Mouse (Mus musculus) midbrain, embryonic 15.5 days (tissue): Measurements from ENCODE around the gene Atp2b1. TPM values are rescaled to one million over a fixed set of nuclear protein-coding genes. Genes with fewer than 3 reads are reported as not detected.
"Not testable (repeated sequence)": the region's sequence is repeated elsewhere in the genome, so short reads cannot be mapped to it uniquely, and the experiment has no call there.

Experiments
- ATAC-seq: fragments of 200-750 bp; cut with Nextera tagmentation; replicated peaks from 2 replicates; pipeline ENCODE4 v1.8.0; 2017; ENCODE audit warnings: moderate TSS enrichment
- H3K27ac ChIP-seq: fragments of 300-500 bp; sonication (generic); 2 replicates; pipeline ENCODE4 v1.5.1; 2015; ENCODE audit warnings: mild to moderate bottlenecking, inconsistent platforms
- H3K27me3 ChIP-seq: fragments of 300-500 bp; sonication (generic); replicated peaks from 2 replicates; pipeline ENCODE4 v1.6.1; 2015; ENCODE audit warnings: inconsistent platforms
- H3K36me3 ChIP-seq: fragments of 300-500 bp; sonication (generic); replicated peaks from 2 replicates; pipeline ENCODE4 v1.6.1; 2015; ENCODE audit warnings: inconsistent platforms
- H3K4me1 ChIP-seq: fragments of 300-500 bp; sonication (generic); 2 replicates; pipeline ENCODE4 v1.6.1; 2015; ENCODE audit warnings: inconsistent platforms
- H3K4me2 ChIP-seq: fragments of 300-500 bp; sonication (generic); 2 replicates; pipeline ENCODE4 v1.6.1; 2015; ENCODE audit warnings: inconsistent platforms, mild to moderate bottlenecking, moderate library complexity
- H3K4me3 ChIP-seq: fragments of 300-500 bp; sonication (generic); 2 replicates; pipeline ENCODE4 v1.5.1; 2015; ENCODE audit warnings: mild to moderate bottlenecking, inconsistent platforms
- H3K9ac ChIP-seq: fragments of 300-500 bp; sonication (generic); 2 replicates; pipeline ENCODE4 v1.6.1; 2015; ENCODE audit warnings: mild to moderate bottlenecking, inconsistent platforms
- H3K9me3 ChIP-seq: fragments of 300-500 bp; sonication (generic); 2 replicates; pipeline ENCODE4 v1.6.1; 2016; ENCODE audit warnings: inconsistent platforms
- WGBS: fragments of 180-500 bp; shearing (Covaris S2); methylation state at CpG from one replicate; pipeline ENCODE4 v1.1.7; 2015; ENCODE audit warnings: mixed read lengths; 5-methylcytosine and 5-hydroxymethylcytosine counted together
- polyA plus RNA-seq: library from polyadenylated mRNA; unstranded; fragments of >200 nt; fragmentation: Nextera tagmentation; extraction: Ambion mirVana; gene quantifications from 2 replicates; pipeline ENCODE4 v1.2.1, GENCODE M21; 2015

Gene Atp2b1
- polyA plus RNA-seq, 1 experiment from 2014 or later: 232 TPM

- Histone ChIP-seq H3K4me2 (no peak overlapping the region), H3K27ac (no peak overlapping the region), H3K36me3 (0 out of 2 replicates have a peak, but pooled peaks cover 3% of the 10 kb centered on the region), H3K4me3 (no peak overlapping the region), H3K27me3 (no peaks in the 10 kb centered on the region), H3K9ac (no peak overlapping the region), H3K9me3 (no peaks in the 10 kb centered on the region), H3K4me1 (peaks cover 20% of the 10 kb centered on the region)
- no peak for ATAC-seq
- 69% methylated on average over 18 of the region's 18 CpGs for WGBS
Observed at GRCm38 (mm10) chr10:98972912-98973605, 58.9 kb downstream of the Atp2b1 start.

GRCm38 (mm10) chr10:98974645-98975044 lies 60.4 kb downstream of the Atp2b1 start:
- WGBS: 97% methylated on average over 3 of the region's 3 CpGs
- H3K9me3 ChIP-seq: no peaks in the 10 kb centered on the region
- H3K9ac ChIP-seq: no peak overlapping the region

GRCm38 (mm10) chr10:98975611-98976010 lies 61.4 kb downstream of the Atp2b1 start:
- Histone ChIP-seq H3K4me3 (no peak overlapping the region), H3K9me3 (no peaks in the 10 kb centered on the region), H3K4me2 (no peak overlapping the region), H3K9ac (no peak overlapping the region), H3K27ac (no peak overlapping the region), H3K4me1 (peaks cover 26% of the 10 kb centered on the region), H3K27me3 (no peaks in the 10 kb centered on the region), H3K36me3 (no peaks in the 10 kb centered on the region)
- 74% methylated on average over 6 of the region's 6 CpGs for WGBS
- 0 out of 2 replicates have a peak, but pooled peaks have one; percentile 29 for ATAC-seq

More at GRCm38 (mm10) chr10:98974645-98975044, 60.4 kb downstream of the Atp2b1 start:
- Histone ChIP-seq H3K27ac (no peak overlapping the region), H3K27me3 (no peaks in the 10 kb centered on the region), H3K4me3 (no peak overlapping the region), H3K36me3 (no peaks in the 10 kb centered on the region), H3K4me1 (peaks cover 23% of the 10 kb centered on the region), H3K4me2 (no peak overlapping the region)
- ATAC-seq: no peak

GRCm38 (mm10) chr10:98976877-98977494 lies 62.8 kb downstream of the Atp2b1 start:
- no peak overlapping the region for H3K9ac ChIP-seq
- H3K36me3 ChIP-seq: no peaks in the 10 kb centered on the region
- H3K9me3 ChIP-seq: no peaks in the 10 kb centered on the region
- no peaks in the 10 kb centered on the region for H3K27me3 ChIP-seq
- ATAC-seq: no peak
- no peak overlapping the region for H3K27ac ChIP-seq
- no peak overlapping the region for H3K4me2 ChIP-seq
- no peak overlapping the region for H3K4me3 ChIP-seq
- H3K4me1 ChIP-seq: peaks cover 26% of the 10 kb centered on the region
- 43% methylated on average over 6 of the region's 6 CpGs for WGBS

GRCm38 (mm10) chr10:98978766-98979165 lies 64.6 kb downstream of the Atp2b1 start:
- Histone ChIP-seq H3K4me1 (peaks cover 23% of the 10 kb centered on the region), H3K27ac (no peak overlapping the region), H3K9ac (no peak overlapping the region), H3K9me3 (no peaks in the 10 kb centered on the region), H3K4me2 (no peak overlapping the region), H3K27me3 (no peaks in the 10 kb centered on the region), H3K4me3 (no peak overlapping the region), H3K36me3 (no peaks in the 10 kb centered on the region)
- WGBS: 88% methylated on average over 6 of the region's 6 CpGs
- no peak for ATAC-seq

- Histone ChIP-seq H3K4me3 (no peak overlapping the region), H3K9ac (no peak overlapping the region), H3K4me2 (no peak overlapping the region), H3K9me3 (no peaks in the 10 kb centered on the region), H3K36me3 (no peaks in the 10 kb centered on the region), H3K27me3 (no peaks in the 10 kb centered on the region), H3K4me1 (peaks cover 23% of the 10 kb centered on the region), H3K27ac (no peak overlapping the region)
- WGBS: 76% methylated on average over 7 of the region's 7 CpGs
- ATAC-seq: no peak
Observed at GRCm38 (mm10) chr10:98979296-98979695, 65.1 kb downstream of the Atp2b1 start.

GRCm38 (mm10) chr10:98979951-98980350 lies 65.7 kb downstream of the Atp2b1 start:
- no peak overlapping the region for H3K4me2 ChIP-seq
- H3K9me3 ChIP-seq: no peaks in the 10 kb centered on the region
- H3K9ac ChIP-seq: no peak overlapping the region
- 65% methylated on average over 8 of the region's 8 CpGs for WGBS
- no peaks in the 10 kb centered on the region for H3K27me3 ChIP-seq
- ATAC-seq: no peak
- no peaks in the 10 kb centered on the region for H3K36me3 ChIP-seq
- no peak overlapping the region for H3K27ac ChIP-seq
- peaks cover 23% of the 10 kb centered on the region for H3K4me1 ChIP-seq
- no peak overlapping the region for H3K4me3 ChIP-seq

GRCm38 (mm10) chr10:98991964-98992363 lies 77.8 kb downstream of the Atp2b1 start:
- Histone ChIP-seq H3K4me2 (no peak overlapping the region), H3K36me3 (peaks cover 17% of the 10 kb centered on the region), H3K27me3 (no peaks in the 10 kb centered on the region), H3K27ac (no peak overlapping the region), H3K4me1 (no peaks in the 10 kb centered on the region), H3K4me3 (no peak overlapping the region), H3K9ac (no peak overlapping the region), H3K9me3 (no peaks in the 10 kb centered on the region)
- WGBS: 90% methylated on average over 3 of the region's 3 CpGs
- ATAC-seq: no peak

GRCm38 (mm10) chr10:98993186-98993585 lies 79.0 kb downstream of the Atp2b1 start:
- Histone ChIP-seq H3K4me1 (no peaks in the 10 kb centered on the region), H3K9me3 (no peaks in the 10 kb centered on the region), H3K27ac (no peak overlapping the region), H3K27me3 (no peaks in the 10 kb centered on the region), H3K4me2 (no peak overlapping the region), H3K4me3 (no peak overlapping the region), H3K9ac (no peak overlapping the region), H3K36me3 (peaks cover 19% of the 10 kb centered on the region)
- whole genome bisulfite sequencing: 91% methylated on average over 8 of the region's 8 CpGs
- no peak for ATAC-seq

- not testable (repeated sequence) for H3K27me3 ChIP-seq, H3K9me3 ChIP-seq, H3K4me3 ChIP-seq, H3K9ac ChIP-seq, H3K4me2 ChIP-seq, H3K4me1 ChIP-seq, ATAC-seq, H3K27ac ChIP-seq
- WGBS: 92% methylated on average over 6 of the region's 6 CpGs
- peaks cover 19% of the 10 kb centered on the region for H3K36me3 ChIP-seq
Observed at GRCm38 (mm10) chr10:98995016-98995747, 81.0 kb downstream of the Atp2b1 start.

GRCm38 (mm10) chr10:99004866-99005265 lies 90.7 kb downstream of the Atp2b1 start:
- no peak for ATAC-seq
- 90% methylated on average over 3 of the region's 3 CpGs for WGBS
- H3K36me3 ChIP-seq: peaks cover 14% of the 10 kb centered on the region

GRCm38 (mm10) chr10:99011084-99011483 lies 96.9 kb downstream of the Atp2b1 start:
- Histone ChIP-seq H3K4me2 (no peak overlapping the region), H3K4me1 (no peaks in the 10 kb centered on the region), H3K27me3 (no peaks in the 10 kb centered on the region), H3K36me3 (peaks cover 8% of the 10 kb centered on the region), H3K4me3 (no peak overlapping the region), H3K27ac (no peak overlapping the region), H3K9me3 (no peaks in the 10 kb centered on the region), H3K9ac (no peak overlapping the region)
- WGBS: 76% methylated on average over 3 of the region's 3 CpGs
- no peak for ATAC-seq

More at GRCm38 (mm10) chr10:99004866-99005265, 90.7 kb downstream of the Atp2b1 start:
- H3K4me1 ChIP-seq: no peaks in the 10 kb centered on the region
- no peak overlapping the region for H3K27ac ChIP-seq
- no peaks in the 10 kb centered on the region for H3K9me3 ChIP-seq
- no peaks in the 10 kb centered on the region for H3K27me3 ChIP-seq
- no peak overlapping the region for H3K4me2 ChIP-seq
- no peak overlapping the region for H3K4me3 ChIP-seq
- no peak overlapping the region for H3K9ac ChIP-seq
